Mouse (Mus musculus) kidney, adult 18-20 months (tissue): Measurements from ENCODE around the gene Actr5.

Source experiments
- DNase-seq: peaks from one replicate; pipeline ENCODE4 v3.0.0; 2021

Actr5 gene

DNA sequence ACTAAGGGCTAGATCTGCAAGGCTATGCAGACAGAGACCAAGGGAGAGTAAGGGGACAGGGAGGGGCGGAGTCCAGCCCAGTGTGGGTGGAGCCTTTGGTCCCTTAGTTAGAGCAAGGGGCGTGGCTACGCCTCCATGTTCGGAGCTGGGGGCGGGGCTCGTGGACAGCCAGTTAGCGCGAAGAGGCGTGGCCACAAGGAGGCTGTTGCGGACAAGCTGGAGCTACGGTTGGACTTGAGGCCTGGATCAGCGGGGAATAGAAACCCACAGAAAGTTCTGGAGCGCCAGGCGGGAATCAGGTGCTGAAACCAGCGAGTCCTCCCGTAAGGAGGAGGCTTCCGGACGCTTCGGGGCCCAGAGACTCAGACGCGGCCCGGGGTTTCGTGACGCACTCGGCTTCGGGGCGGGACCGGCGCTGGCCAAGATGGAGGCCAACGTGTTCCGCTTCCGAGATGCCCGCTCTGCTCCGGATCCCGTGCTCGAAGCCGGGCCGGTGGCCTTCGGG, at the start of gene Actr5:
Gene Actr5 (plus strand): TSS at position 171 of the 505 bp plus-strand sequence.
- DNase-seq = peak; percentile 97

DNA sequence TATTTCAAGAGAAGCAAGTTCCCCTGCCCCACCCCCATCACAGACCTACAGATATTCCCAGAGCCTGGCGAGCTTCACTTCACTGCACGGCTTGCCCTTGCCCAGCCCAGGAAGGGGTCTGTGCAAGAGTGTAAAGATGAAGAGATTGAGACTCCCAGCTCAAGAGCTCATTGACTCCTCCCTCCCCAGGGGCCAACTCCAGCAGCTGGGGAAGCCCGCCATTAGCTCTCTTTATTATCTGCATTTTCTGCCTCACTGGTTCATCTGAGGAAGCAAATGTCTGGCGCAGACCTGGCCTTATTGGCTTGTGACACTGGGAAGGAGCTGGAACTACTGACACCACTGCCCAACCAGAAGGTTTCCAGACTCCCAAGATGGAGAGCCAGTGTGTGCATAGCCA, 44.7 kb upstream of the Actr5 start:
- DNase-seq = no peak

DNA sequence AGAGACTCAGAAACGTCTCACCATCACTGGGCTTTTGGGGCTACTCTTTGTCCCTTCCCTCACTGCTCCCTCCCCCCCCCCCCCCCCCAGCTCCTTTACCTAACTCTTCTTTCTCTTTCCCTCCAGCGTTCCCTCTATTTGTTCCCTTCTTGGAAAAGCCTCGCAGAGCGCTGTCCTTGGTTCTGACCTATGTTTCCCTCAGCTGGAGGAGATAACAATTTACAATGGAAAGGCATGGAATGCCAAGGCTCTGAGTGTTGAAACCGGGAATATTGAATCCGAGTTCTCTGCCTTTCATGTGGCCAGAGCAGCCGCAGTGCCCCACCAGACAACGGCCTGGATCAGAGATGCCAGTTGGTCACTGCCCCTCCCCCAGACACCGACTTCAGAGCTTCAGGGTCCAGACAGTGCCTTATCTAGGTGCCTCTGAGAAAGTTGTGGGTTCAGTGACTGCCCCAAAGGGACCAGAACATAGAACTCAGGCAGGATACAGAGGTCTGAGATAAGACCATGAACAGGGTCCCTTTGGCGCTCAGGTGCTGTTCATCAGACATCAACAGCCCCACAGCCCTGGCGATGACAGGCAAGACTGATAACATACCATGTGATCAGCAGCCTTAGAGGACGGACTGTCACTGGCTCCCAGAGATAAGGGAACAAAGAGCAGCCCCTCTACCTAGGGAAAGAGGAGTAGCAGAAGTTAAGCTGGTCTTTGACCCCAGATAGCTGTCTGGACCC, 39.9 kb upstream of the Actr5 start:
- peak; percentile 21 for DNase-seq

DNA sequence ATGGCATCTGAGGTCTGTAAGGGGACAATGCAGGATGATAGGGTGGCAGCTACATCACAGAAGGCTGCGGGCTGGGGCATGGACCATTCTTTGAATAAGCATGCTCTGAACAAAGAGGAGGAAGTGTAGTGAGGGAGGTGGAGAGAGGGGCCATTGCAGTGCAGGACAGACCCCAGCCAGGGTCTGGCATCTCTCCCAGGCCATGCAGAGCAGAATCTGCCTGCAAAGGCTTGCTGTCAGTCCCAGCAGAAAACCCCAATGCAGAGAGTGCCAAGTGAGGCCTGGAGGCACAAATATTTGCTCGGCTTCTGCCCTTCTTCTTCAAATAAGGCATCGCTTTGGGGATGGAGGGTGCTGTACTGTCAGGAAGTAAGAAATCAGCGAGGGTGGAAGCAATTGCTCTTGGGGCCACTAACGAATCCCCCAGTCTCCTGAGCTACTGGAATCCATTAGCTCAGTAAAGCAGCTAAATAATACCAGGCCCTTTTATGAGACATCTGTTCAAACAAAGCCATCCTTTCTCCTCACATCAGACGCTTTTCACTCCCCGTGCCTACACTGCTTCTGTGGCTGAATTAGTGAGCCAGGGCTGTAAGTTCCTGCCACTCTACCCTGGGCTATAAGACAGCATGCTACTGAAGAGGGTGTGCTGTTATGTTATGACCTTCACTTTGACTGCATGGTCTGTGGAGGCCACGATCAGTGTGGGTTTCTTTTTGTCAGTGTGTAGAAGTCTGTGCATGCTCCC, 36.0 kb upstream of the Actr5 start:
- DNase-seq = no peak

DNA sequence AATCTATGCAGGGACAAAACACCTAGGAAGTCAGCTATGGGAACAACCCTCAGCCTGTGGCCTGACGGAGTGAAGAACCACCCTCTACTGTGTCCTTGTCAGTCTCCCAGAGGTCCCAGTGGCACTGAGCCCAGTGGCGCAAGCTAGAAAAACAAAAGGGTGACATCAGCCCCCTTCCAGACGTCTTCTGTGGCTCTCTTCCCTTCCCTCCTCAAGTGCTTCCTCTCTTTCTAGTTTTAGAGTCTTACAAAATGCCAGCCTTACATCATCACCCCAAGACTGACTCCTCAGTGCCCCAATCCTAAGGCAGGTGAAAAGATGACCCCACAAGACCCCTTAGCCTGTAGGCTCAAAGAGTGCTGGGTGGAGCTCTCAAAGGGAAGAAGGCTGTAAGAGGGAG, 34.2 kb upstream of the Actr5 start:
- DNase-seq = no peak

DNA sequence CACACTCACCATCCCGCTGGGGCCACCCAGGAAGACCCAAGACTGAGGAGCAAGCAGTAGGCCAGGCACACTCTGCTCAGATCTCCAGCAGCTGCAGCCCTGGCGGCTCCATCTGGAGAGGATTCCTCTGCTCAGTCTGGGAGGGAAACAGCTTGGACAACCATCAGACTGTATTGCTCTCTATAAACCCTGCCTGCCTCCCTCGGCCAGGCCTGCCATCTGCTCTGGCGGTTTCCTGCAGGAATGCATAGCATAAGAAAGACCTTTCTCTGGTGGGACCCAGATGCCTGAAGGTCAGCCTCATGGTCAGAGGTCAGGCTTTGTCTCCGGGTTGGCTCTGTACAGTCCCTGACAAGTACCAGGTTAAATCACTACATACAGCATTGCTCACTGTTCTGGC, 33.4 kb upstream of the Actr5 start:
- no peak for DNase-seq

DNA sequence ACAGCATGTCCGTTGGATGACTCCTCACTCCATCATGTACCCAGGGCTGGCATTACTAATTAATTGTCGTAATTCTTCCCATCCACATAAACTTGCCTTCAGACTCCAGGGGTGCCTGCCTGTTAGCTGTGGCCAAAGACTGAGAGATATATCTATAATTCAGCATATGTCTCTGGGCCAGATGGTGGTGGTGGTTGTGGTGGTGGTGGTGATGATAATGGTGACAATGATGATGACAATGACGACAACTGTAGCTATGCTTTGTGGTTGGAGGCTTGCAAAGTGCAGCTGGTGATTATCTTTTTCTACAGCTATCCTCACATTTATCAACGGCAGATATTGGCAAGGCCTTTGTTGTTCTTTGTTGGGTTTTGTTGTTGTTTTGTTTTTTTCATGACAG, 31.3 kb upstream of the Actr5 start:
- no peak for DNase-seq

DNA sequence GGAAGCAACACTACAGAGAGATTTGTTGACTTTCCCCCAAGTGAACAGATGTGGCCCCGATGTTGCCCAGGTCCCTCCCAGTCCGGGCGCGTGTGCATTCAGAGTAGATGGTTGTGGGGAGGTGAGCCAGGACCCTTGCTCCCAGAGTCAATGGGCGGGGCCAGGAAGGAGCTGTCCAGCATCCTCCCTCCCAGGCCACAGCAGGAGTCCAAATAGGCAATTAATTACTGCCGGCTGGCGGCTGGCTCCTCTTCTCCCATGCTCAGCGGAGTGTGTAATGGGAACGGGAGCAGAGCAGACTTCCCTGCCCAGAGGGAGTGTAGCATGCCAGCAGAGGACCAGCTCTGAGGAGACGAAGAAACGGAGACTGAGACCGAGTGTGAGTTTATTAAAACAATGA, 29.6 kb upstream of the Actr5 start:
- peak; percentile 34 for DNase-seq

DNA sequence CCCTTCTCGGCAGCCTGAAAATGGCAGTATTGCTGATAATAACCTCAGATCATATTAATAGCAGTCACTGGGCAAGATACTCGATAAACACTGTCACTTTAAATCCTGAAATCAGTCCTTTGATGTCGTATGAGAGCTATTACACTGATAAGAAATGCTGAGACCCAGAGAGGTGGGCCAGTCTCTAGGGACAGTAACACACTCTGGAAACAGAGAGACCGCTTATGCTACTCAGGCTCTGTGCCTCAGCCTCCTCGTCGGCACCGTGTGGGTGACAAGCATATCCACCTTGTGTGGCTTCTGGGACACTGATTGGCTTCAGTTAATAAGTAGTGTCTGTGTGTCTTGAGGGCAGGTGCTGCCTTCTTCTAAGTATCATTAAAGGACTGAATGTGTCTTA, 29.1 kb upstream of the Actr5 start:
- DNase-seq = no peak

DNA sequence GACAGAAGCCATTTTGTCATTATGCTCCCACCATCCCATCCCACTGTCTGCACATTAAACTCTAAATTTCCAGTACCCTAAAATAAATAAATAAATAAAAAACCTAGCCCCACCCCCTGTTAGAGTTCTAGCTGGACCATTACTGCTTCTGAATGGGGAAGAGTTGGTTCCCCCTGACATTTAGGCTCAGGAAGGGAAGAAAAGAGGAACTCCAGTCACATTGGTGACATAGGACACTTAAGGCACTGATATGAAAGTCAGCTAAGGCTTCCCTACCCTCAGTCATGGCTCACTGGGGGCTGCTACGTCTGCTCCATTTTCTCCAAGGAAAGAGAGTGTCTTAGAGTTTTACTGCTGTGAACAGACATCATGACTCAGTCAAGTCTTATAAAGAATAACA, 27.9 kb upstream of the Actr5 start:
- DNase-seq = no peak

DNA sequence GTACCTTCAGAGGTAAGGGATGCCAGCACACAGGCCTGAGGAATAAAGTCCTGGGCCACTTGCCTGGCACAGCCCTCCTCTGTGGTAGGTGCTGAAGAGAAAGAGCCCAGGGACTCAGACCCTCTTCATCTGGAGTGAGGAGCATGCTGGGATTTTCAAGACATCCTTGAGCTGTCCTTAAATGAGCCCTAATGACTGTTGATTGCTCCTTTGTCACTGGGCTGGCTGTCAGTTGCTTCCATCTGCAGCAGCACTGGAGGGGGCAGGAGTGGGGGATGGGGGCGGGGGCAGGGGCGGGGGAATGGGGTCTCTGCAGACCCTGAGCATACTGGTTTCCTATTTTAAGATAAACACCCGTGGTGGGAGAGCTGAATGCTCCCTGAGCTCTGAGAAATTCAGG, 24.2 kb upstream of the Actr5 start:
- DNase-seq = no peak

DNA sequence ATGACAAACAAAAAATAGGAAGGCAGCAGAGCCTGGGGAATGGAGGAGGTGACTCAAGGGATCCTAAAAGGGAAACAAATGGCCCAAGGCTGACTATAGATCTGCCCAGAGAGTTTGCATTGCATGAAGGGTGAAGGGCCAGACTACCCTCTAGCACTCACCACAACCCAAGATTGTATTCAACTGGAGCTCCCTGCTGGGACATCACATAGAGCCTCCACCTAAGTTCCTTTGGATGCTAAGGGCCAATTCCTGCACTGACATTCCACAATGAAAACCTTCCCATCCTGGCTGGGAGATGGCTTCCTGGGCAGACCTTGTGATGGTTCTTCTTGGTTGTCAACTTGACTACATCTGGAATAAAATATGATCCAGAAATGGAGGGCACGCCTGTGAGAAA, 23.4 kb upstream of the Actr5 start:
- DNase-seq = no peak

DNA sequence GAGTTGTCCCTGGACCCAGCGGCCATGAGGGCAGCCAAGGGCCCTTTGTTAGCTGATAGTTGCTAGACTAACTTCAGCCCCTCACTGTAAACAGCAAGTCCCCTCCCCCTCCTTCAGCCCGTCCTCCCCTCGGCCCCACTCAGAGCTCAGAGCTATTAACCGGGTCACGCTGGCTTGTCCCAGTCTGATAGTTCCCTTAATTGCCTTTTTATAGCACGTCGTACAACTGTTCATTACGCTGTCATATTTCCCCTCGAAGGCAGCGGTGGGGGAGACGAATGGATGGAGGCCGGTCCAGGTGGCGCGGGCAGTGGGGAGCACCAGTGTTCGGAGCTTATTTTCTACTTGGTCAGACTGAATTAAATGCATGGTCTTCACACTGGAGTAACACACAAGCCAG, 22.0 kb upstream of the Actr5 start:
- DNase-seq = no peak

DNA sequence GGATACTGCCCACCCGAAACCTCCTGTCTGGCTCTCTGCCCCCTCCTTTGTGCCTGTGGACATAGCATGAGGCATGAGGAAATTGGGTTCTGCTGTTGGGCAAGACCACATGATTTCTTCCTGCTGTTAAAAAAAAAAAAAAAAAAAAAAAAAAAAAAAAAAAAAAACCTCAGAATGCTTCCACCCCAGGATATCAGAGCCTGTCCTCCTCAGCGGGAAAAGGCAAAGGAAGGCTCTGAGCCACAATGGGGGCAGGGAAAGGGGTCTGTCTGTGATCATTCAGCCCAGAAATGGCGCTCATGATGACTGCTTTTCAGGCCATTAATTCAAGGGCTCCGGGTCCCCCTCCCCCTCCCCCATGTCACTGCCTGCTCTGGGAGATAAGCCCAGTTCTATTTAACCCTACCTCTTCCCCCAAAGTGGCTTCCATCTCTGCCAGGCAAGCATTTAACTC, 18.1 kb upstream of the Actr5 start:
- no peak for DNase-seq

DNA sequence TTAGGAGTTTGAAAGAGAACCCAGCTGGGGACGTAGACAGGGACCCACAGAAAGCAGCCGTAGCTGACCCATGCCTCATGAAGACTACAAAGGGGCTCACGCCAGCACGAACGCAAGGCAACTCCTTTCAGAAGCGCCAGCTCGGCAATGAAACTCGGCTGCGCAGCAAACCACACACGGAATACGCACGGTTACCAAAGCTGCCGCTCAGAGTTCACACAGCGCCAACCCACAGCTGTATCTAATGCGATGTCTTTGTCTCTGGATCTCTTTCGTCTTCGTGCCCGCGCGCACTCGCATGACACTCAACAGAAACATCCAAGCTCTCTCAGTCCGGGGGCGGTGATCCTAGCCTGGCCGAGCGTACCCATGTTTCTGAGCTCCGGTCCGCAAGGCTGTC, 15.0 kb upstream of the Actr5 start:
- no peak for DNase-seq

DNA sequence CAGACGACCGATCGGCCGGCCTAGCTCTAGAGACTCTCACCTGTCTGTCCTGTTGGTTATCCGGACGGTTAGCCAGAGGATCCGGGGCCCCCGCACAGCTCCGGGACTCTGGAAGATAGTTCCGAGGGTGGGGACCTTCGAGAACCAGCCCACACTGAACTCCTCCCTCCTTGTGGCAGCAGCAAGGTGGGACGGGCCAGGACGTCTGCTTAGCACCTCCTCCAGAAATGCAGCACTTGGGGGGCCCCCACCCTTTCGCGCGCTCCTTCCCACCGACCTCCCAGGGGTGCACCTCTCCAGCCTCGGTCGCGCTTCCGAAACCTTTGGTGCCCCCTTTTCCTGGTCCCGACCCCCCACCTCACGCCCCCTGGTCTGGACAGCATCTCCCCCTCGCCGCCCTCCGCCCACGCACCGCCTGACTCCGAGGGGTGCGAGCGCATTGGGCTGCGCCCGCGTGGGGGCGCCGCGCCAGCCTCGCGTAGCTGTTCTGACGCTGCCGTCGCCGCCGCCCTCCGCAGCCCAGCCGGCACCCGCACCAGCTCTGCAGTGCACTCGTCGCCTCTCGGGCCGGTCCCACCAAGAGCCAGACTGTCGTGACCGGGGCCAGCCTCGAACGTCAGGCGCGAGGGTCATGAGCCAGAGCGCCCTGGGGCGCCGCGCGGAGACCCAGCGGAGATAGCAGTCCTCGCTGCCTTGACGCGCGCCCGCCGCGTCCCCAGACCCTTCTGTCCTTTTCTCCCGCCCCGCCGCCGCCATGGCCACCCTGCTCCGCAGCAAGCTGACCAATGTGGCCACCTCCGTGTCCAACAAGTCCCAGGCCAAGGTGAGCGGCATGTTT, 14.0 kb upstream of the Actr5 start, which contains the start of gene Slc32a1:
Gene Slc32a1 (plus strand): TSS at position 280 of the 838 bp plus-strand sequence.
- no peak for DNase-seq

DNA sequence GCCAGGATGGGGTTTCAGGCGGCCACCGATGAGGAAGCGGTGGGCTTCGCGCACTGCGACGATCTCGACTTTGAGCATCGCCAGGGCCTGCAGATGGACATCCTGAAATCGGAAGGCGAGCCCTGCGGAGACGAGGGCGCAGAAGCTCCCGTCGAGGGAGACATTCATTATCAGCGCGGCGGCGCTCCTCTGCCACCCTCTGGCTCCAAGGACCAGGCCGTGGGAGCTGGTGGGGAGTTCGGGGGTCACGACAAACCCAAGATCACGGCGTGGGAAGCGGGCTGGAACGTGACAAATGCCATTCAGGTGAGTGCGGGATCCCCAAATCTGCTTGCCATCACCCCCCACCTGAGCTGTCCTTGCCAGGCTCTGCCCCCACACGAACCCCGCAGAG, 13.4 kb upstream of the Actr5 start:
- no peak for DNase-seq

DNA sequence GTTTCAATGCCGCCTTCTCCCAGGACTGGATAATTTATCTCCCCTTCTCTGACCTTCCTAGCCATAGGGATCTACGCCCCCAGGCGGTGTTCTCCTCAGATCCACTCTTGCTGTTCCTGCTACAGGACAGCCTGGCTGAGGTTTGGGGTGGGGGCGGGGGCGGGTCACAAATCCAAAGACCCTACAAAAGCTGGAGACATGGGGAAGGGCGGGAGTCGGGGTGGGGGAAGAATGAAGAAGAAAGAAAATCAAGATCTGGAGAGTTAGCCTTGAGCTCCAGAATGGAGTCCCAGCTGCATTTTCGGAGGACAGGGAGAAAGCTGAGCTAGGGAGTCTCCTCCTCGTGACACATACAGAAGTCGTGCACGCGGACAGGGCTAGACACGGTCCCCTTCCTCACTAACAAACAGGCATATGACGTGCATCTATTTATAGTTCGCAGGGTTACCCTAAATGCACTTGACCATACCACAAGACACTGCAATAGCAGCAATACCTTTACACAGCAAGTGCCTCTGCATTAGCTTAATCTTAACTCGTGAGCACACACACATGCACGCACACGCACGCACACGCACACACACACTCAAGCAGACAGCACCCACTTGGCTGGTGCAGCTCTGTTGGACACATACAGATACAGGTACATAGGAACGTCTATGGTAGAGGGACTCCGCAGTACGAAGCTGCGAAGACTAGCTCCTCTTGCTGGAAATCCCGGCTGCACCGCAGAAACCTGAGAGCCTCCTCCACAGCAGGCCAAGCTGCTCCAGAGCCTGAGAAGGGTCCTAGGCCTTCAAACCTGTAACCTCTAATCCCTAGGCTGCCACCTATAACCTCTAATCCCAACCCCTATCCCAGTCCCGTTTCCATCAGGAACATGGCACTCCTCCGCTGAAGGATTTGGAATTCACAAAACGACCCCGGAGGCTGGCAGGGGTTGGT, 12.7 kb upstream of the Actr5 start:
- no peak for DNase-seq

DNA sequence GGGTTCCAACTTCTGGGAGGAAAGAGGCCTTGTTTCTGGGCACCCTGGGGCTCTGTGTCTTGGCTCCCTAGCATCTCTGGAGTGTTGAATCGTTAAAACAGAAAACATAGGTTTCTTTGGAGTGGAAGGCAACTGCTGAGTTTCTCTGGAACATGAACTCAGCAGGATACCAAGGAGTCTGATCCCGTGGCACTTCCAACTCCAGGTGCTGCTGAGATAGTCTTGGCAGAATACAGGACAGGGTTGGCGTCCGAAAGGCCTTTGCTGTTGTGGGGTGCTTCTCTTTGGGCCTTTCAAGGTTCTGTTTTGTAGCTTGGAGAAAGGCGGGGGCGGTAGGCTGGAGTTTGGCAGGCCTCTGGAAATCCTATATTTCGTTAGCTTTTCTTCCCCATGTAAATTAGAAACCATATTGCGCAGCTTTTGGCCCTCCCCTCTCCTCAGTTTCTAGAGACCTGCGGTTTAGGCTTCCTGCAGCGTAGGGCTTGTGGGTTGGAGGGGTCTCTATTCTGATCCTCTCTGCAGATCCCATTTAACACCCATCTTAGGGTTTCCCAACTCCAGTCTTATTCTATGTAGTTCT, 11.9 kb upstream of the Actr5 start:
- peak; percentile 38 for DNase-seq

DNA sequence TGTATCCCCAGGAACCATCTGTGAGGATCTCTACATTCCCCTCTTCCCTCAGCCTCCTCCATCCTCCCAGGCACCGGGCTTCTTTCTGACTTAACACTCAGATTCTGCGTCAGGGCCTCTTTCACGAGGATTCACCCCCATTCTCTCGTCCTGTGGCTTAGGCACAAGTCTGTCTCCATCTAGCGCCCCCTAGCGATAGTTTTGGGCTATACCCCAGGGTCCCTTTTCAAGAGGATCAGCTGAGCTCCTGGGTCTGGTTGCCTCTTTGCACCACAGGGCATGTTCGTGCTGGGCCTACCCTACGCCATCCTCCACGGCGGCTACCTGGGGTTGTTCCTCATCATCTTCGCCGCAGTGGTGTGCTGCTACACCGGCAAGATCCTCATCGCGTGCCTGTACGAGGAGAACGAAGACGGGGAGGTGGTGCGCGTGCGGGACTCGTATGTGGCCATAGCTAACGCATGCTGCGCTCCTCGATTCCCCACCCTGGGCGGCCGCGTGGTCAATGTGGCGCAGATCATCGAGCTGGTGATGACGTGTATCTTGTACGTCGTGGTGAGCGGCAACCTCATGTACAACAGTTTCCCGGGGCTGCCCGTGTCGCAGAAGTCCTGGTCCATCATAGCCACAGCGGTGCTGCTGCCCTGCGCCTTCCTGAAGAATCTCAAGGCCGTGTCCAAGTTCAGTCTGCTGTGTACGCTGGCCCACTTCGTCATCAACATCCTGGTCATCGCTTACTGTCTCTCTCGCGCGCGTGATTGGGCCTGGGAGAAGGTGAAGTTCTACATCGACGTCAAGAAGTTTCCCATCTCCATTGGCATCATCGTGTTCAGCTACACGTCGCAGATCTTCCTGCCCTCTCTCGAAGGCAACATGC, 10.9 kb upstream of the Actr5 start:
- peak; percentile 53 for DNase-seq
